Mouse (Mus musculus): ENCODE data around the gene Gm45716.

DNA sequence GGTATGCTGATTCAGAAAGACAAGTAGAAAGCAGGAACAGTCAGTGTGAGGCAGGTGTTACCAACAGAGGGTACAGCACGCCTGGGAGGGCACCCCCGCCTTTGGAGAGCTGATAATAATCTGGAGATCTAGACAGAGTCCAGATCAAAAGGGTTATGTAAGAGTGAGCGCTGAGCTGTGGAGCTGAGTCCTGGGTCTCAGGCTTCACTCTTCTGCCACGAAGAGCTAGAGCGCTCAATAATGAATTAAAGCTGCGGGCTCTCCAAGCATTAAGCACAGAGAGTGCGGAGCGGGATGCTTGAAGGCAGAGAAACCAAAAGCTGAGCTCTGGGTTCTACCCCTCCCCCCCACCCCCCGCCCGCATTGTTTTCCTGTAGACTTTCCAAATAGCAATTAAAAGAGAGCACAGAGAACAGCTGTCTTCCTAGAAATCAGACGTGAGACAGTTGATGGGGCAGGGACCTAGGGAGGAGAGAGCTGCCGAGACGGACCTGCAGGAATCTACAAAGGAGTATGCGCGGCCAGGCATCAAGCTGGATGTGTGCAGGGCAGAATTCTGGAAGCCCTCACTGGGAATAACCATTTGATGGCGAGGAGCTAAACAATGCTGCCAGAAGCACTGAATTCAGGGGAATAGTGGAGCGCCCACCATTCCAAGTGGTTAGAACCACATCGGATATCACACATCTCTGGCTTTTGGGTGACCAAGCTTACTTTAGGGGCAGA lies 82.1 kb downstream of the Gm45716 start:
- TF ChIP-seq CTCF (IDR thresholded peaks at IDR 0.05; ENCODE audit: insufficient read depth, low read length) (no peak), POLR2A (IDR thresholded peaks at IDR 0.05; ENCODE audit: borderline replicate concordance, extremely low read depth, low read depth, low read length) (no peak)

All from lung, adult 2 months (tissue).